Mouse (Mus musculus): ENCODE data around the gene Npm3. TPM values are rescaled to one million over a fixed set of nuclear protein-coding genes. Genes with fewer than 3 reads are reported as not detected.

Npm3 gene
- polyA plus RNA-seq, 1 experiment from 2014 or later: 9.4 TPM

DNA sequence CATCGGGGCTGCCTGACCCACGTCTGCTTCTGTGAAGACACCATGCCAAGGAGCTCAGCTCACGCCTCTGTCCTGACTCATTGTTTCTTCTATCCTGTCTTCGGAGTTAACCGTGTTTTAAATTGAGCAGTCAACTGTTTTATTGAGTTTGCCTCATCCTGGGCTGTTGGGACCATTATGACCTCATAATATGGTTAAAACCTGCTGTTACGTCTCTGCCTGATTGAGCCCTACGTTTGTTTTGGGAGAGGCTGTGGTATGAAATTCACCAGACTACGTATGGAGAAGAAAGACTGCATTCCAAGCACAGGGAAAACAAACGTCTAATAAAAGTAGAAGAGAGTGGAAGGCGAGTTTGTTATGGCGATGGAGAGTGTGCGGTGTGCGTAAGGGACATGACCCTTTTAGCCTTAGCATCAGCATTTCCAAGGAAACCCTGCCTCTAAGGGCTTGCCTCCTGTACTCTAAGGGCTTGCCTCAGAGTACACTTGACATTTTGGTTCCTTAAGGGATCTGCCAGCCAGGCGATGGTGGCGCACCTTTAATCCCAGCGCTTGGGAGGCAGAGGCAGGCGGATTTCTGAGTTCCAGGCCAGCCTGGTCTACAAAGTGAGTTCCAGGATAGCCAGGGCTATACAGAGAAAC lies 34.7 kb upstream of the Npm3 start:
- 36% methylated on average over 17 of the region's 17 CpGs for WGBS
- H3K36me3 ChIP-seq: peaks cover 21% of the 10 kb centered on the region
- H3K4me1 ChIP-seq: peaks cover 35% of the 10 kb centered on the region
- H3K27ac ChIP-seq (replicated peaks): peak overlapping the region; percentile 99
- no peaks in the 10 kb centered on the region for H3K9me3 ChIP-seq (replicated peaks)
- H3K27me3 ChIP-seq (ENCODE audit: low read depth, poor library complexity, severe bottlenecking): no peaks in the 10 kb centered on the region
- H3K4me3 ChIP-seq: peak overlapping the region; percentile 100
- DNase-seq (ENCODE audit: low spot score): no peak

DNA sequence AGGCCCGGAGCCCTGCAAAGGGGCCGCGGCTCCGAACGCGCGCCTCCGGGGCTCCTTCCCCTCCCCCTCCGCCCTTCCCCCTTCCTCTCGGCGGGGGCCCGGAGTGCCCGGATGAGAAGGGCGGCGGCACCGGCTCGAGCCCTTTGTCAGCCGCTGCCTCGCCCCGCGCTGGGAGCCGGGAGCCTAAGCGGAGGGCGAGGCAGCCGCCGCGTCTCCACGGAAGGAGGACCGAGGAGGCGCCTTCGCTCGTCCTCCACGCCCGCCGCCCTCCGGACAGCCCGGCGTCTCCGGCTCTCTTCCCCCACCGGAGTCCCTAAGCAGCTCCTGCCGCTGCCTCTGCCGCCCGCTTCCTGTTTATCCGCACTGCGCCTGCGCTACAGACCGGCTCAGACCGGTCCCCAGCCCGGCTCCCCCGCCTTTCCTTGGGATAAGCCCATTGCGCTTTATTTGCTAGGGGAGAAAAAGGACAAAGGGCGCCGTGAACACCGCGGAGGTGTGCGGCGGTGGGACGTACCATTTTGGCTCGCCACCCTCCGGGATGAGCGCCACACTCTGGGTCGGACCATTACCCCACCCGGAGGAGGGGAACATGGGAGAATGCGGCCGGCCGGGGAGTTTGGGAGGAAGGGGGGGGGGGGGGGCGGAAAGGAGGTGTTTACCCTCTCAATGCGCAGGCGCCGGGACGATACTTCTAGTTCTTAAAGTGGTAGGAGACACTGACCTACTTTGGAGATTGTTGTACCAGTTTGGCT lies 34.0 kb upstream of the Npm3 start, which contains the start of gene Mgea5:
Gene Mgea5, minus strand, starts transcription at position 657 of the 752 bp plus-strand sequence.
- H3K9me3 ChIP-seq (replicated peaks): no peaks in the 10 kb centered on the region
- peaks cover 28% of the 10 kb centered on the region for H3K36me3 ChIP-seq
- peak within 1 kb of the TSS; percentile 100 for H3K4me3 ChIP-seq
- H3K4me1 ChIP-seq: peaks cover 35% of the 10 kb centered on the region
- H3K27me3 ChIP-seq (ENCODE audit: low read depth, poor library complexity, severe bottlenecking): no peaks in the 10 kb centered on the region
- under 1% methylated on average over 62 of the region's 71 CpGs for WGBS
- DNase-seq (ENCODE audit: low spot score): peak; percentile 99
- peak within 1 kb of the TSS; percentile 99 for H3K27ac ChIP-seq (replicated peaks)

DNA sequence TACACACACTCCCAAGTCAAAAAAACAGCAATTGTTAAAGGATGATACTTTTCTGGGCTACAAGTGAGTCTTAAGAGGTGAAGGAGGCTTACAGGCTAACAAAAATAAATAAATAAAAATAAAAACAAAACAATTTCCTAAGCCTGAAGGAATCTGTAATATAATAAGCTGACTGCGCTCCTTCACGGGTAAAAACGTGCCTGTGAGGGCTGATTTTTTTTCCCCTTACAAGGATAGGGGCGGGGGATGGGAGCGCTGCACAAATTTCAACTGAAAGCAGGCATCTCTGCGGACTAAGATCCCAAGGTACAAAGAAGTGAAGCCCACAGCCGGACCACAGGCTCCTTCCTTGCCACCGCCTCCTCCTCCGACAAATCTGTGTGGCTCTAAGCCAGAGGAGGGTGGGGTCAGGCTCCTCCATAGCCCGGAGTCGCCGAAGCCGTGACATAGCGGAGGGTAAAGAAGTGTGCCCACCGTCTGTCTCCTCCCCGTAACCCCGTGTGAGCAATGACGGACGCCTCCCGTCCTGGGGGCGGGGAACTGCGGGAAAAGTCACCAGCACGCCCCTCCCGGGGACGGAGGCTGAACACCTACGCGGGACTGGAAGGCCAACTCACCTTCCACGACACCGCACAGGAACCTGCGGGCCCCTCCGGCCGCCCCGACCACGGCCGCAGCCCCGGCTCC lies 33.1 kb upstream of the Npm3 start:
- Histone ChIP-seq H3K4me1 (peaks cover 35% of the 10 kb centered on the region), H3K9me3 (replicated peaks) (no peaks in the 10 kb centered on the region), H3K4me3 (peak overlapping the region; percentile 100), H3K27ac (replicated peaks) (peak overlapping the region; percentile 99), H3K36me3 (peaks cover 37% of the 10 kb centered on the region), H3K27me3 (ENCODE audit: low read depth, poor library complexity, severe bottlenecking) (no peaks in the 10 kb centered on the region)
- DNase-seq (ENCODE audit: low spot score): peak; percentile 74
- under 1% methylated on average over 36 of the region's 36 CpGs for WGBS

DNA sequence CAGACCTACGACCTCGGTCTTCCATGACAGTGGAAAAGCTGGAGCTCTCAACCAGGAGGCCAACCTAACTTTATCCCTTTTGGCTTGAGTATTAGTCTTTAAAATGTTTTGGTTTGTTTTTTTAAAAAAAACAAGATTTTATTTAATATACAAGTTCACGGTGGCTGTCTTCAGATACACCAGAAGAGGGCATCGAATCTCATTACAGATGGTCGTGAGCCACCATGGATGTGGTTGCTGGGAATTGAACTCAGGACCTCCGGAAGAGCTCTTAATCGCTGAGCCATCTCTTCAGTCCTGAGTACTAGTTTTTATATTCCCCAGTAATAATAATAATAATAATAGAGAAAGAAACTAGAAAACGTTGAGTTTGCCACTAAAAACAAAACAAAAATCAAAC lies 32.3 kb upstream of the Npm3 start:
- Histone ChIP-seq H3K4me3 (peak overlapping the region; percentile 100), H3K4me1 (peaks cover 35% of the 10 kb centered on the region), H3K36me3 (peaks cover 44% of the 10 kb centered on the region), H3K27me3 (ENCODE audit: low read depth, poor library complexity, severe bottlenecking) (no peaks in the 10 kb centered on the region), H3K9me3 (replicated peaks) (no peaks in the 10 kb centered on the region), H3K27ac (replicated peaks) (no peak overlapping the region)
- 70% methylated on average over 8 of the region's 8 CpGs for WGBS
- no peak for DNase-seq (ENCODE audit: low spot score)

DNA sequence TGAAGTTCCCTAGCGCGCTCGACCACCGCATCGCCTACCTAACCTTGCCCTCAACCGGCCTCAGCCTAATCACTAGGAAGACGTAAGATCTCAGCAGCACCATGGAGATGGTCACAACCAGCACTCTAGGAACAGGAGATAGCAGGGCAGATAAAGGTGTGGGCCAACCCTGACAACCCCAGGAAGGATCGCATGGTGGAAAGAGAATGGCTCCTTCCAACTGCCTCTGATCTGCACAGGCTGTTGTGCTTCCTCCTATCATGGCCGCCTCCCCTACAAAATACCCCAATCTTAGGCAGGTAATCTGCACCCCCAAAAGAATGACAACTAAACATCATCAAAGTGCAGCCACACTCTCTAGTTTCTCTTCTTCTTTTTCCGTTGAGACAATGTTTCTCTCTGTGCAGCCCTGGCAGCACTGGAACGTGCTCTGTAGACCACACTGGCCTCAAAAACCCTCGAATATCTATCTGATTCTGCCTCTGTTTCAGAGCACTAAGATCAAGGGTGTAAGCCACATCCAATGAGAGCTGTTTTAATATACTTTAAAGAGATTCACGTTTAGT lies 31.0 kb upstream of the Npm3 start:
- H3K27ac ChIP-seq (replicated peaks): no peak overlapping the region
- H3K4me3 ChIP-seq: peak overlapping the region; percentile 100; the same call in 1 of the 2 replicates
- H3K4me1 ChIP-seq: peaks cover 35% of the 10 kb centered on the region
- H3K27me3 ChIP-seq (ENCODE audit: low read depth, poor library complexity, severe bottlenecking): no peaks in the 10 kb centered on the region
- peaks cover 57% of the 10 kb centered on the region for H3K36me3 ChIP-seq
- 92% methylated on average over 13 of the region's 13 CpGs for WGBS
- DNase-seq (ENCODE audit: low spot score): no peak
- H3K9me3 ChIP-seq (replicated peaks): no peaks in the 10 kb centered on the region

DNA sequence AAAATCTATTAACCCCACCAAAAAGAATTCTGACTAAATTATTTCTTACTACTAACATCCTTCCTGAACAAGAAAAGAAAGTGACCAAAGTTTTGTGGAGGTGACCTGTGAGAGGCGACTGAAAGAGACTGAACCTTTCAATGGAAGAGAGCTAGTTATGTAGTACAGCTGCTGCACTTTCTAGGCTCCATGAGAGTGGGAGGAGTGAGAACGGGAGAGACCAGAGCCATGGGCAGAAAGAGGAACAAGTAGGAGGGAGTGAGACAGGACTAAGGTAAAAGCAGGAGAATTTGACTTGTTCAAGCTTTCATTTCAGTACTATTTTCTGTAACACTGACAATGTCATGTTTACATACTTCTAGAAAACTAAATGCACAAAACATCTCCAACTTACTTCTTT lies 26.1 kb upstream of the Npm3 start:
- peaks cover 100% of the 10 kb centered on the region for H3K36me3 ChIP-seq
- H3K9me3 ChIP-seq (replicated peaks): no peaks in the 10 kb centered on the region
- no peak overlapping the region for H3K4me3 ChIP-seq
- H3K27me3 ChIP-seq (ENCODE audit: low read depth, poor library complexity, severe bottlenecking): no peaks in the 10 kb centered on the region
- peaks cover 9% of the 10 kb centered on the region for H3K4me1 ChIP-seq
- 82% methylated on average over 2 of the region's 2 CpGs for WGBS
- H3K27ac ChIP-seq (replicated peaks): no peak overlapping the region
- DNase-seq (ENCODE audit: low spot score): no peak

DNA sequence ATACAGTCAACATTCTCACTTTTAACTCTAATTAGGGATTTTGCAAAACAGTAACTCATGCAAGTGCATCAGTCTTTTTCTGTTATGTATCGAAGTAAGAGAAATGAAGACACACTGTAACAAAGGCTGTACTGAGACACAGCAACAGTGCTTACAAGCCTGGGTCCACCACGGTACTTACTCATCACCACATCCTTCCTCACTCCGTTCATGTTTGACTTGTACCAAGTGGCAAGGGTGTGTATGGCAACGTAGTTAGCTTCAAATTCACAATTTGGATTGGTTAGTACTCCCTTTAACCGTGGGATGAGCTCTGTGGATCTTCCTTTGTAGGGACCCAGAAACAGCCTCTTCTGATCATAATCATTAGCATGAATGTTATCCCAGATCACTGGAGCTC lies 22.1 kb upstream of the Npm3 start:
- DNase-seq (ENCODE audit: low spot score): no peak
- 94% methylated on average over 5 of the region's 5 CpGs for WGBS
- H3K36me3 ChIP-seq: peaks cover 100% of the 10 kb centered on the region
- no peaks in the 10 kb centered on the region for H3K9me3 ChIP-seq (replicated peaks)
- no peak overlapping the region for H3K4me3 ChIP-seq
- no peaks in the 10 kb centered on the region for H3K4me1 ChIP-seq
- H3K27ac ChIP-seq (replicated peaks): no peak overlapping the region
- H3K27me3 ChIP-seq (ENCODE audit: low read depth, poor library complexity, severe bottlenecking): no peaks in the 10 kb centered on the region

DNA sequence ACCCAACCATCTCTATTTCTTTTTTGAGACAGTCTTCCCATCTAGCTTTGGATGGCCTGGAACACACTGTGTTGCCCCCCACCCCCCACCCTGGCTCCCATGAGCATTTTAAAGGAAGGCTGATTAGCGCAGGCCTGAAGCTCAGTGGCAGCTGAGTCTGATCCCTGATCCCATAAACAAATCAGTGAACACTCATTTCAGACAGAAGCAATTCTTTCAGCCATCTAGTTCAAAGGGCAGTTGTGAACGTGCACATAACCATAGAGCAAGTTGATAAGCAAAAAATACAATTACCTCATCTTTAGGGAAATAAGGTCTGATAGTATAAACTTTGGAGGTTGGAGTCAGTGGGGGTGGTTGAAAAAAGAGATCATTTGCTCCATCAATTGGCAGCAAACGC lies 11.4 kb upstream of the Npm3 start:
- H3K4me3 ChIP-seq: no peak overlapping the region
- no peaks in the 10 kb centered on the region for H3K9me3 ChIP-seq (replicated peaks)
- peaks cover 97% of the 10 kb centered on the region for H3K36me3 ChIP-seq
- no peak overlapping the region for H3K27ac ChIP-seq (replicated peaks)
- no peak for DNase-seq (ENCODE audit: low spot score)
- H3K27me3 ChIP-seq (ENCODE audit: low read depth, poor library complexity, severe bottlenecking): no peaks in the 10 kb centered on the region
- no peaks in the 10 kb centered on the region for H3K4me1 ChIP-seq
- WGBS: 98% methylated on average over 3 of the region's 3 CpGs

DNA sequence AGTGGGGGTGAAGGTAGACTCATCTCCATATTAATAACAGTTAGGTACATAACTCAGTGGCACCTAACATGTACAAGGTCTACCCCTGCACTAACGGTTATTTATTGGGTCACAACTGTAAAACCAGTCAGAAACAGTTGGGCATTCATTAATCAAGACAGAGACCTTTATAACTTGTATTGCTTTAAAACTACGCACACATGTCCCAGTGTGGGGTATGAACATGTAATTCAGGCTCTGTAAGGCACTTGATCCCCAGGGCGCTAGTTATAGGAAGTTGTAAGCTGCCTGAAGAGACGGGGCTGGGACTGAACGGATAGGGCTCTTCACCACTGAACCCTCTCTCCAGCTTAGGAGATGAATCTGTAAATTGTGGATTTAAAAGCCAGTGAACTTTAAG lies 9.3 kb upstream of the Npm3 start:
- no peak for DNase-seq (ENCODE audit: low spot score)
- Histone ChIP-seq H3K27me3 (ENCODE audit: low read depth, poor library complexity, severe bottlenecking) (no peaks in the 10 kb centered on the region), H3K4me3 (no peak overlapping the region), H3K36me3 (peaks cover 97% of the 10 kb centered on the region), H3K9me3 (replicated peaks) (no peaks in the 10 kb centered on the region), H3K27ac (replicated peaks) (no peak overlapping the region), H3K4me1 (no peaks in the 10 kb centered on the region)
- WGBS: 93% methylated on average over 5 of the region's 5 CpGs

DNA sequence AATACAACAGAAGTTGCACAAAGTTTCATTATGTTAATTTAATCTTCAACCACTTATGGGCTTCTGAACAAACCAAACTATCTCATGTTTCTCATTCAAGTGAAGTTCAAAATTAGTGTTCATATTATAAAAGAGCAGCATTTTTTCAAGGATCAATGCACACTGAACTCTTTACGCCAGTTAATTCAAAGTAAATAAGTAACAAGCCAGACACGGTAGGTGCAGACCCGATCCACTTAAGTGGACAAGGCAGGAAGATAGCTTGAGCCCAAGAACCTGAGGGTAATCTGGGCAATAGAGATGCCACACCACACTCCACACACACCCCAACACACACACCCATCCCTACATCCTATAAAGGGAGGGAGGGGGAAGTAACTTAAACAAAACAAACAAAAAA lies 4.2 kb upstream of the Npm3 start:
- Histone ChIP-seq H3K9me3 (replicated peaks) (no peaks in the 10 kb centered on the region), H3K4me1 (peaks cover 13% of the 10 kb centered on the region), H3K36me3 (peaks cover 79% of the 10 kb centered on the region), H3K4me3 (no peak overlapping the region), H3K27ac (replicated peaks) (no peak overlapping the region), H3K27me3 (ENCODE audit: low read depth, poor library complexity, severe bottlenecking) (peaks cover 2% of the 10 kb centered on the region)
- 91% methylated on average over 3 of the region's 3 CpGs for WGBS
- no peak for DNase-seq (ENCODE audit: low spot score)

DNA sequence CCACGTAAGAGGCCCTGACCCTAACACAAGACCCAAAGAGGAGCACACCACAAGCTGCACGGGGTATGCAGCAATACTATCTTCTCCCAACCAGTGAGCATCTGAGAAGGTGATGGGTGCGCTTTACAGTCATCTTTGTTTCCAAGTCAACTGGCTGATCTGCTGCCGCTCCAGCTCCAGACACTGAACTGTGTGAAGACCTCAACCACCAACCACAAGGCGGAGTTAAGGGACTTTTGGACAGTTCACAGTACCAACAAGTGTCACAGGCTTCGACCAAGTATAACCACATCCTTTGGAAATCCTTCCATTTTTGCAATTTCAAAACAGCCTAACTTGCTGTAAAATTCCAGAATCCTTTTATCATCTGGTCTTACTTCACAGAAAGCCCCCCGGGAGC lies 2.5 kb upstream of the Npm3 start:
- 95% methylated on average over 7 of the region's 7 CpGs for WGBS
- no peak overlapping the region for H3K27ac ChIP-seq (replicated peaks)
- peaks cover 62% of the 10 kb centered on the region for H3K36me3 ChIP-seq
- no peaks in the 10 kb centered on the region for H3K9me3 ChIP-seq (replicated peaks)
- no peak overlapping the region for H3K4me3 ChIP-seq
- peaks cover 15% of the 10 kb centered on the region for H3K27me3 ChIP-seq (ENCODE audit: low read depth, poor library complexity, severe bottlenecking)
- DNase-seq (ENCODE audit: low spot score): no peak
- peaks cover 26% of the 10 kb centered on the region for H3K4me1 ChIP-seq

DNA sequence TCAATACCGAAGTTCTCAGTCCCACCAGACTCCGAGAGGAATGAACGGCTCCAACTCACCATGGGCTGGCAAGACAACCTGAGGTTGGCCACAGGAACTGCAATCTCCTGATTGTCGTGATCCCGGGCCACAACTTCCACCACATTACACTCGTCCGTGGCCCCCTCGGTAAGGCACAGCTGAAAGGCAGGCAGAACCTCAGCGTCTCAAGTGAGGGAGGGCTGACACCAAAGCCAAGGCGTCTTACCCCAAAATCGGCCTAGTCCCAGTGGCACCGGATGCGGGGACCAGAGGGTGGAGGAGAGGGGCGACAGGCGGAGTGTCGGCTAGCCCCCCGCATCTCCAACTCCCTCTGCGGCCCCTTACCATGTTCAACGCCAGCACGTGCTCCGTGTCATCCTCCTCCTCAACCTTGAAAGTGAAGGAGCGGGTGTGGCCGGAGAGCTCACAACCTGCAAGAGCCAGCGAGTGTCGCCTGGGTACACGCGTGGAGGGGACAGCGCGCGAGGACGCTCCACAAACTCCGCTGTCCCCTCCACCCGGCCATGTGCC lies 624 bp downstream of the Npm3 start:
- H3K4me1 ChIP-seq: peaks cover 41% of the 10 kb centered on the region
- 3% methylated on average over 33 of the region's 33 CpGs for WGBS
- H3K9me3 ChIP-seq (replicated peaks): no peaks in the 10 kb centered on the region
- peak overlapping the region; percentile 95 for H3K4me3 ChIP-seq
- peak overlapping the region; percentile 87 for H3K27ac ChIP-seq (replicated peaks)
- peaks cover 46% of the 10 kb centered on the region for H3K27me3 ChIP-seq (ENCODE audit: low read depth, poor library complexity, severe bottlenecking)
- peaks cover 32% of the 10 kb centered on the region for H3K36me3 ChIP-seq
- DNase-seq (ENCODE audit: low spot score): no peak

Measured in midbrain, embryonic 10.5 days (tissue).